In the genomic region with DNA sequence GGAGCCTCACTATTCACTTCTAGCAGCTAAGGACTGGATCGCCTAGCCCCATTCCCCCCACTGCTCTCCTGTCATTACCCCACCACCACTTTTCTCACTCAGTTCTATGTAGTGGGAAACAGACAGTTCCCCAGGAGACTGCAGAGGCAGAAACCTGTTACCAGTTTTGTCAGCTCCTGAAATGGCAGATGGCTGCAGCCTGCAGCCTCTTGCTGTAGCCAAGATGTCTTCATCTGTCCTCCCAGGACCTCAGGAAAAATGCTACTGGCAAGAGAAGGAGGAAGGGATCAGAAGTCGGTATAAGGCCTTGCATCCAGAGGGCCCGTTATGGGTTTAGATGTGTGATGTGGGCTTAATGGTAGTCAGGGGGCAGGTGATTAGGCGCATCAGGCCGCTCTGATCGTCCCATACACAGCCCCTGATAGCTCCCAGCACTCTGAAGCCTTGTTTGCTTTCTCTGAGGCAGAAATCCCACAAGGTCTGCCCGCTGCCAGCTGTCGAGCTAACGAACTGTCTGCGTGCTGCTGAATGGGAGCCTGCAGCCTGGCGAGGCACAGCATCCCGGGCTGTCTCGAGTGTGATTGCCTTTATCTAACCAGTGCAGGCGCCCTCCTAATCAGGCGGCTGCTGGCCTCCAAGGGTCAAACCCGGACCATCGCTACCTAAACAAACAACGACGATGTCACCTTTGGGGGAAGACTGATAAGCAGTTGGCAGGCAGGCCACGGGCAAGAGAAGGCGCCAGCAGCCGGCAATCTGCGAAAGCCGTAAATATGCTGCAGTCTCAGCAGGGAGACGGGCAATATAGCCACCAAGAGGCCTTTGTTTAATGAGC, we compare ENCODE assay signal across 8 mouse cellular contexts.
A peak's percentile ranks its signal among the peaks of the same experiment; 100 is the strongest.
DNase-seq lines count a peak whose midpoint lies in the region; ATAC-seq and TF ChIP-seq lines count a peak whose summit lies in the region.

No protein-coding gene starts in this region.

- H3K27me3 ChIP-seq in kidney, postnatal 0 days (ENCODE audit: insufficient read depth, low read length) = no peaks in the 10 kb centered on the region
- no peaks in the 10 kb centered on the region for H3K27me3 ChIP-seq in kidney, adult 2 months (replicated peaks; ENCODE audit: control insufficient read depth, insufficient read depth, low read length)
- H3K27me3 ChIP-seq in heart, embryonic 10.5 days (ENCODE audit: insufficient read depth, poor library complexity, severe bottlenecking) = no peaks in the 10 kb centered on the region
- H3K27me3 ChIP-seq in liver, postnatal 0 days (ENCODE audit: insufficient read depth, low read length) = 0 out of 2 replicates have a peak, but pooled peaks cover 3% of the 10 kb centered on the region

- H3K27ac ChIP-seq in kidney, postnatal 0 days = peak overlapping the region; percentile 42; the same call in 1 of the 2 replicates
- no peak overlapping the region for H3K27ac ChIP-seq in kidney, adult 2 months (ENCODE audit: insufficient read depth, low read depth, low read length)
- peak overlapping the region; percentile 85 for H3K27ac ChIP-seq in heart, embryonic 10.5 days
- peak overlapping the region; percentile 71 for H3K27ac ChIP-seq in liver, postnatal 0 days (ENCODE audit: low read depth)

- TF ChIP-seq CTCF in kidney, postnatal 0 days (IDR thresholded peaks at IDR 0.05; ENCODE audit: low read depth) = no peak
- TF ChIP-seq CTCF in kidney, adult 2 months (conservative IDR thresholded peaks at IDR 0.05; ENCODE audit: insufficient read depth, insufficient read length, low read depth, low read length) = no peak
- TF ChIP-seq CTCF in liver, postnatal 0 days (IDR thresholded peaks at IDR 0.05; ENCODE audit: low read depth) = no peak

- WGBS in kidney, postnatal 0 days = 26% methylated on average over 25 of the region's 25 CpGs
- WGBS in kidney, adult 2 months = 42% methylated on average over 25 of the region's 25 CpGs
- 2% methylated on average over 25 of the region's 25 CpGs for WGBS in heart, embryonic 10.5 days
- 14% methylated on average over 25 of the region's 25 CpGs for WGBS in liver, postnatal 0 days (ENCODE audit: insufficient replicate concordance)

- DNase-seq in kidney, postnatal 0 days (ENCODE audit: low spot score) = peak; percentile 18
- DNase-seq in kidney, adult 2 months = no peak
- peak; percentile 70 for DNase-seq in embryo, embryonic 9.5 days (ENCODE audit: extremely low spot score)
- DNase-seq in heart, embryonic 10.5 days (ENCODE audit: low spot score) = peak; percentile 99
- peak; percentile 51 to 66 for DNase-seq in layer of hippocampus, adult 8-10 months (ENCODE audit: low spot score in 2 of 2)
- DNase-seq in liver, postnatal 0 days = peak; percentile 80
- peak; percentile 83 for DNase-seq in retina, postnatal 1 day

- no peak overlapping the region for H3K4me3 ChIP-seq in kidney, postnatal 0 days (replicated peaks; ENCODE audit: low read depth, low read length)
- H3K4me3 ChIP-seq in kidney, adult 2 months (ENCODE audit: insufficient read depth, low read depth, low read length) = no peak overlapping the region
- peak overlapping the region; percentile 48 for H3K4me3 ChIP-seq in heart, embryonic 10.5 days
- no peak overlapping the region for H3K4me3 ChIP-seq in liver, postnatal 0 days (ENCODE audit: low read depth, low read length)

- no peaks in the 10 kb centered on the region for H3K36me3 ChIP-seq in kidney, postnatal 0 days (ENCODE audit: insufficient read depth, low read length)
- H3K36me3 ChIP-seq in kidney, adult 2 months (ENCODE audit: control insufficient read depth, insufficient read depth, low read length) = no peaks in the 10 kb centered on the region
- H3K36me3 ChIP-seq in heart, embryonic 10.5 days = no peaks in the 10 kb centered on the region
- no peaks in the 10 kb centered on the region for H3K36me3 ChIP-seq in liver, postnatal 0 days (replicated peaks; ENCODE audit: insufficient read depth, low read length)

- H3K4me2 ChIP-seq in kidney, postnatal 0 days (ENCODE audit: low read length) = peak overlapping the region; percentile 9; the same call in 1 of the 2 replicates
- peak overlapping the region; percentile 33 for H3K4me2 ChIP-seq in liver, postnatal 0 days (ENCODE audit: low read depth, low read length)

- H3K9ac ChIP-seq in kidney, postnatal 0 days (ENCODE audit: low read depth, low read length) = no peak overlapping the region
- H3K9ac ChIP-seq in liver, postnatal 0 days (replicated peaks) = peak overlapping the region; percentile 35; the same call in 1 of the 2 replicates

- H3K9me3 ChIP-seq in kidney, postnatal 0 days (replicated peaks; ENCODE audit: low read length) = no peaks in the 10 kb centered on the region
- no peaks in the 10 kb centered on the region for H3K9me3 ChIP-seq in heart, embryonic 10.5 days
- no peaks in the 10 kb centered on the region for H3K9me3 ChIP-seq in liver, postnatal 0 days (ENCODE audit: low read length)

- H3K4me1 ChIP-seq in kidney, postnatal 0 days (replicated peaks; ENCODE audit: insufficient read depth, low read length) = no peaks in the 10 kb centered on the region
- H3K4me1 ChIP-seq in kidney, adult 2 months (ENCODE audit: control insufficient read depth, insufficient read depth, low read length) = no peaks in the 10 kb centered on the region
- peaks cover 45% of the 10 kb centered on the region for H3K4me1 ChIP-seq in heart, embryonic 10.5 days
- H3K4me1 ChIP-seq in liver, postnatal 0 days (ENCODE audit: insufficient read depth) = 0 out of 2 replicates have a peak, but pooled peaks cover 2% of the 10 kb centered on the region

- TF ChIP-seq POLR2A in kidney, adult 2 months (IDR thresholded peaks at IDR 0.05; ENCODE audit: low read depth, low read length) = no peak

- peak; percentile 98 for TF ChIP-seq EP300 in liver, postnatal 0 days (IDR thresholded peaks at IDR 0.05; ENCODE audit: low read depth)

- ATAC-seq in kidney, postnatal 0 days (replicated peaks; ENCODE audit: low FRiP score, low read depth) = no peak
- peak; percentile 99 for ATAC-seq in liver, postnatal 0 days
- ATAC-seq in monocyte, adult 5-6 weeks (replicated peaks; ENCODE audit: insufficient number of reproducible peaks, low FRiP score, low TSS enrichment, poor library complexity, severe bottlenecking) = no peak
